Mouse (Mus musculus) MEL (cell line): ENCODE measurements around the gene Hpcal4.

Source experiments
- CTCF ChIP-seq, 3 experiments: IDR thresholded peaks in 2 of 3; conservative IDR thresholded peaks in 1 of 3; 2 replicates each; pipeline ENCODE4 v1.5.1; 2011 to 2012; ENCODE audit warnings: low read length in 3 of 3, low read depth in 2 of 3, mild to moderate bottlenecking in 2 of 3, improper control_type of control experiment in 1 of 3, inconsistent platforms in 1 of 3, mixed read lengths in 1 of 3, moderate library complexity in 1 of 3; ENCODE audit not compliant: control insufficient read depth in 1 of 3, insufficient read depth in 1 of 3, poor library complexity in 1 of 3, severe bottlenecking in 1 of 3
- EP300 ChIP-seq, 2 experiments: IDR thresholded peaks; 2 replicates each; pipeline ENCODE4 v1.6.1; 2011; ENCODE audit warnings: improper control_type of control experiment in 2 of 2, low read length in 2 of 2, low read depth in 1 of 2, mild to moderate bottlenecking in 1 of 2
- ETS1 ChIP-seq: IDR thresholded peaks from 2 replicates; pipeline ENCODE4 v1.6.1; 2012; ENCODE audit warnings: low read depth, mild to moderate bottlenecking, inconsistent platforms, low read length, improper control_type of control experiment, moderate library complexity
- HCFC1 ChIP-seq: IDR thresholded peaks from 2 replicates; pipeline ENCODE4 v1.6.1; 2012; ENCODE audit warnings: low read depth, mild to moderate bottlenecking, inconsistent platforms, low read length, improper control_type of control experiment, moderate library complexity
- KAT2A ChIP-seq: conservative IDR thresholded peaks from 2 replicates; pipeline ENCODE4 v1.6.1; 2012; ENCODE audit warnings: low read depth, low read length, improper control_type of control experiment, inconsistent platforms
- MYC ChIP-seq: IDR thresholded peaks from 2 replicates; pipeline ENCODE4 v1.6.1; 2011; ENCODE audit warnings: low read depth, mild to moderate bottlenecking, low read length, improper control_type of control experiment, moderate library complexity
- NELFE ChIP-seq: IDR thresholded peaks from 2 replicates; pipeline ENCODE4 v1.6.1; 2011; ENCODE audit warnings: low read depth, low read length, improper control_type of control experiment
- USF1 ChIP-seq: IDR thresholded peaks from 2 replicates; pipeline ENCODE4 v1.6.1; 2014; ENCODE audit warnings: low read depth, mild to moderate bottlenecking, inconsistent platforms, low read length, improper control_type of control experiment, moderate library complexity
- ZC3H11A ChIP-seq: IDR thresholded peaks from 2 replicates; pipeline ENCODE4 v1.6.1; 2012; ENCODE audit warnings: low read depth, mild to moderate bottlenecking, inconsistent platforms, low read length, improper control_type of control experiment
- ZKSCAN1 ChIP-seq: IDR thresholded peaks from 2 replicates; pipeline ENCODE4 v1.6.1; 2012; ENCODE audit warnings: low read depth, mild to moderate bottlenecking, inconsistent platforms, low read length, improper control_type of control experiment, moderate library complexity

DNA sequence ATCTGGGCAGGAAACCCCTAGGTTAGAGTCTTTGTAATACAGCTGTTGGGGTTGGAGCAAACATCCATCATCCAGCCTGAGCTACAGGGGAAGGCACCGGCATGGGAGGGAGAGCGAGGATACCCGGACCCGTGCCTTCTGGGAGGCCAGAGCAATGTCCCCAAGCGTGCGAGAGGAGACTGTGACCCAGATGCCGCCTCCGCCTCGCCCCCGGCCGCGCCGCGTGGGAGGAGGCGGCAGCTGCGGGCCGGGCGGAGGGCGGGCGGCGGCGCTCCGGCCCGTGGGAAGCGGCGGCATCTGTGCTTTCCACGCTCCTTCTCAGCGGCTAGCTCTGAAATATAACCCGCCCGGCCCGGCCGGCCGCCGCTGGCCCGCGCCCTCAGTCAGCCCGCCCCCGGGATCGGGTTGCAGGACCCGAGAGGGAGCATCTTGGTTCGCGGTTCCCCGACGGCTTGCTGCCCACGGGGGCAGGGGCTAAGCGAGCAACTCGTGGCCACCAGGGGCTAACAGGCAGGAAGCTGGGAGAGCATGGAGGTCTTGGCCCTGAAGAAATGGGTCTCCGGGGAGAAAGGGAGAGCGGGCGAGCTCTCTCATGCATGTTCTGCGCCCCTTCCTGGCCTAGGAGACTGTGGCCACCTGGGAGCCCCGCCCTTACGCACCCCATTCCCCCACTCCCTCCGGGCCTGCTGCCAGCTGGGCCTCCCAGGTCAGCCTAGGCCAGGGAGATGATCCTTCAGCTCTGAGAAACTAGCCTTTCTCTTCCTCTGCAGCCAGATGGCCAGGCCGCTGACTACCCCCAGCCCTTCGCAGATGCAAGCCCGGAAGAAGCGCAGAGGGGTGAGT lies 56.6 kb downstream of the Hpcal4 start:
- TF ChIP-seq USF1 (no peak), CTCF (IDR thresholded peaks at IDR 0.05 in 2 of 3, conservative IDR thresholded peaks at IDR 0.05 in 1 of 3; ENCODE audit: control insufficient read depth in 1 of 3, insufficient read depth in 1 of 3, low read depth in 2 of 3, low read length in 3 of 3, poor library complexity in 1 of 3, severe bottlenecking in 1 of 3) (no peak), ZC3H11A (no peak), EP300 (IDR thresholded peaks at IDR 0.05; ENCODE audit: low read depth in 1 of 2, low read length in 2 of 2) (no peak), ZKSCAN1 (no peak), NELFE (no peak), KAT2A (no peak), ETS1 (no peak), HCFC1 (no peak), MYC (no peak)
